Mouse (Mus musculus) stomach, embryonic 14.5 days (tissue): ENCODE results near the gene H2-Ab1. TPM values are rescaled to one million over a fixed set of nuclear protein-coding genes. Genes with fewer than 3 reads are reported as not detected.

Source experiments
- ATAC-seq: fragments of 200-750 bp; cut with Nextera tagmentation; 2 replicates; pipeline ENCODE4 v1.8.0; 2017; ENCODE audit warnings: low read depth, moderate TSS enrichment; ENCODE audit not compliant: insufficient number of reproducible peaks, insufficient read depth, low FRiP score
- H3K27ac ChIP-seq: fragments of 300-500 bp; sonication (generic); 2 replicates; pipeline ENCODE4 v1.5.1; 2014; ENCODE audit warnings: mild to moderate bottlenecking, low read length, moderate library complexity, mixed read lengths
- H3K27me3 ChIP-seq: fragments of 300-500 bp; sonication (generic); 2 replicates; pipeline ENCODE4 v1.6.1; 2014; ENCODE audit warnings: low read length, control low read depth, mixed read lengths; ENCODE audit not compliant: control insufficient read depth, insufficient read depth
- H3K36me3 ChIP-seq: fragments of 300-500 bp; sonication (generic); 2 replicates; pipeline ENCODE4 v1.6.1; 2014; ENCODE audit warnings: mild to moderate bottlenecking, control low read depth, low read length, moderate library complexity, mixed read lengths; ENCODE audit not compliant: control insufficient read depth, insufficient read depth
- H3K4me1 ChIP-seq: fragments of 300-500 bp; sonication (generic); 2 replicates; pipeline ENCODE4 v1.6.1; 2014; ENCODE audit warnings: low read length, control low read depth, mixed read lengths; ENCODE audit not compliant: control insufficient read depth, insufficient read depth
- H3K4me2 ChIP-seq: fragments of 300-500 bp; sonication (generic); replicated peaks from 2 replicates; pipeline ENCODE4 v1.6.1; 2014; ENCODE audit warnings: low read depth, low read length, control low read depth
- H3K4me3 ChIP-seq: fragments of 300-500 bp; sonication (generic); 2 replicates; pipeline ENCODE4 v1.5.1; 2014; ENCODE audit warnings: low read depth, low read length, control low read depth
- H3K9ac ChIP-seq: fragments of 300-500 bp; sonication (generic); replicated peaks from 2 replicates; pipeline ENCODE4 v1.6.1; 2014; ENCODE audit warnings: low read depth, mild to moderate bottlenecking, control low read depth, low read length, moderate library complexity, mixed read lengths
- H3K9me3 ChIP-seq: fragments of 300-500 bp; sonication (generic); 2 replicates; pipeline ENCODE4 v1.6.1; 2016; ENCODE audit warnings: low read depth, low read length, control low read depth; ENCODE audit not compliant: control insufficient read depth
- WGBS: fragments of 180-500 bp; shearing (Covaris S2); extraction: QIAGEN DNeasy Blood & Tissue Kit; methylation state at CpG from one replicate; pipeline ENCODE4 v1.1.7; 2014; 5-methylcytosine and 5-hydroxymethylcytosine counted together
- polyA plus RNA-seq: library from polyadenylated mRNA; unstranded; fragments of >200 nt; fragmentation: Nextera tagmentation; extraction: Ambion mirVana; gene quantifications from 2 replicates; pipeline ENCODE4 v1.2.1, GENCODE M21; 2014

Gene H2-Ab1
- polyA plus RNA-seq: 9.4 and 12.6 TPM in 2 replicates

DNA sequence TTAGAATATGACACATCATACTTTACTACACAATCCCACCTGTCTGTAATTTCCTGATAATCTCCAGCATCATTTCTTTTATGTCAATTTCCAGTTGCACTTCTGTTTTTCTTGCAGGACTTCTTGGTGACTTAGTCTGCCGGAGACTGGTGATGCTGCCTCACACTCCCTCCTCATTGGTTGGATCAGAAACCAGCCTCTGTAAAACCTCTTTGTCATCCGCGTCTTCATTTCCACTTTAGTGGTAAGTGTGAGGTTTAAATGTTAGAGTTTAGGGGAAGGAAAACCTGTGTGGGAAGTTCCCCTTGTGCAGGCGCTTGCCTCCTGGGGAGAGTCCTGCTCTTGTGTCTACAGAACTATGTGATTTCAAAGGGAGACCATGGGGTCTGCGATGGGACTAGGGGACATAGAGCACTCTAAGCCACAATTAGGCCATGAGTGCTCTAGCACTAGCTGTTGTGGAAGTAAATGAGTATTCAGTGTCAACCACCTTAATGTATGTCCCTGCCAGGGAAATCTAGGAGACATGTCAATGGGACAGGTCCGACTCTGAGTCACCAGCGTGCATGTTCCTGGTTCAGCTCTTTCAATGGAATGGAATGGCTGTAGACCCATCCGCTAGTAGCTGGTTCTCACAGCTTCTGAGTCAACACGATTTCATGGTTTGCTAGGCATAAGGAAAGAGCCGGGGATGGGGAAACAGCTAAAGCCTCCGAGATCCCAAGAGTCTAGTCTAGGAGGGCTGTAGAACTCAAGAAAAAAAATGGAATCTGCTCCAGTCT is at the start of gene H2-Ab1:
Gene H2-Ab1 (plus strand): TSS at position 96 of the 782 bp plus-strand sequence.
- no peak within 1 kb of the TSS for H3K4me3 ChIP-seq
- no peak within 1 kb of the TSS for H3K4me2 ChIP-seq
- 67% methylated on average over 11 of the region's 11 CpGs for WGBS
- no peaks in the 10 kb centered on the region; the same call in 1 of the 2 replicates for H3K27me3 ChIP-seq
- no peak within 1 kb of the TSS for H3K27ac ChIP-seq
- no peaks in the 10 kb centered on the region for H3K36me3 ChIP-seq
- H3K9ac ChIP-seq: no peak within 1 kb of the TSS
- 0 out of 2 replicates have a peak, but pooled peaks cover 3% of the 10 kb centered on the region for H3K4me1 ChIP-seq
- no peaks in the 10 kb centered on the region for H3K9me3 ChIP-seq
- ATAC-seq: no peak

DNA sequence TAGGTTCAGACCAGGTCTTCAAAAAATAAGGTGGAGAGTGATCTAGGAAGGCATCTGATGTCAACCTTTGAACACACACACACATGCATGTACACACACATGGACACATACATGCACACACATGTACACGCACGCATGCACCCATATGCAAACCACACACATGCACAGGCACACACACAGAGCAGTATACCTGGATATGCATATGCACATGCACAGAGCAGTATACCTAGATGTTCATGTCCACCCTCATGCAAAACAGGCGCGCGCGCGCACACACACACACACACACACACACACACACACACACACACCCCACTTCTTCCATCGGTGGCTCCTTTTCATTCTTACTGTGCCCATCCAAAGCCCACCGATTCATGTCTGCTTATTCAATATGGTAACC is 49.6 kb upstream of the H2-Ab1 start:
- H3K4me2 ChIP-seq: no peak overlapping the region
- no peak overlapping the region for H3K27ac ChIP-seq
- 0 out of 2 replicates have a peak, but pooled peaks cover 7% of the 10 kb centered on the region for H3K4me1 ChIP-seq
- no peak overlapping the region for H3K4me3 ChIP-seq
- no peaks in the 10 kb centered on the region for H3K9me3 ChIP-seq
- peaks cover 10% of the 10 kb centered on the region for H3K27me3 ChIP-seq
- H3K9ac ChIP-seq: no peak overlapping the region
- no peaks in the 10 kb centered on the region for H3K36me3 ChIP-seq
- WGBS: 97% methylated on average over 9 of the region's 9 CpGs
- ATAC-seq: no peak

DNA sequence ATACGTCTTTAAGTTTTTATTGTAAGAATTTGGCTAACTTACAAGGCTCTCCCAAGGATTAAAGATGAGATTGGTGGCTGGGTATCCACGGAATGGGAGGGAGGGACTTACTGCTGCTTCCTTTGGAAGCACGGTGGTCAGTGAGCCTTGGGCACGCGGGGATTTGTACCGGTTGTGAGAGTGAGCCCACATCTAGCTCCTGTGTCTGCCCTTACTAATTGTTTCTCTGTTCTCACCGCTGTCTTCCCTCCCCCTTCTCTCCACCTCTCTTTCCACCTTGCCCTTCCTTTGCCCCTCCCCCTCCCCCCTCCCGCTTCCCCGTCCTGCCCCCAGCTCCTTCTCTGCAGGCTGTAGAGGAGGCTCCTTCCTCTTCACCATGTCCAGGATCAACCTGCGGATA is 49.1 kb upstream of the H2-Ab1 start:
- H3K4me1 ChIP-seq: 0 out of 2 replicates have a peak, but pooled peaks cover 7% of the 10 kb centered on the region
- 19% methylated on average over 10 of the region's 10 CpGs for WGBS
- no peaks in the 10 kb centered on the region for H3K36me3 ChIP-seq
- peaks cover 13% of the 10 kb centered on the region for H3K27me3 ChIP-seq
- H3K4me2 ChIP-seq: no peak overlapping the region
- no peak overlapping the region for H3K27ac ChIP-seq
- H3K9ac ChIP-seq: no peak overlapping the region
- H3K9me3 ChIP-seq: no peaks in the 10 kb centered on the region
- no peak overlapping the region for H3K4me3 ChIP-seq
- ATAC-seq: no peak

DNA sequence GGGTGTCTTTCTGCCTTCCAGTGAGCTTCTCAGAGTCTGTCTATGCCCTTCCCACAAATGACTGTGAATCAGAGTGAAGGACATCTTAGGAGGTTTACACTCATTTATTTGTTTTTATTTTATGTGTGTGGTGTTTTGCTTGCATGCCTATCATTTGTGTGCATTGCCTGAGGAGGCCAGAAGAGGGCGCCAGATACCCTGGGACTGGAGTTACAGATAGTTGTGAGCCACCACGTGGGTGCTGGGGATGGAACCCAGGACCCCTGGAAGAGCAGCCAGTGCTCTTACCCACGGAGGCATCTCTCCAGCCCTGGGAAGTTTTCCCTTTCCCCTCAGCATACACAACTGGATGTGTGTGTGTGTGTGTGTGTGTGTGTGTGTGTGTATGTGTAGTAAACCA is 47.8 kb upstream of the H2-Ab1 start:
- 38% methylated on average over 3 of the region's 3 CpGs for WGBS
- peaks cover 22% of the 10 kb centered on the region for H3K27me3 ChIP-seq
- H3K36me3 ChIP-seq: no peaks in the 10 kb centered on the region
- H3K4me1 ChIP-seq: 0 out of 2 replicates have a peak, but pooled peaks cover 7% of the 10 kb centered on the region
- H3K27ac ChIP-seq: no peak overlapping the region
- H3K4me3 ChIP-seq: no peak overlapping the region
- no peaks in the 10 kb centered on the region for H3K9me3 ChIP-seq
- no peak for ATAC-seq
- no peak overlapping the region for H3K9ac ChIP-seq
- H3K4me2 ChIP-seq: no peak overlapping the region

DNA sequence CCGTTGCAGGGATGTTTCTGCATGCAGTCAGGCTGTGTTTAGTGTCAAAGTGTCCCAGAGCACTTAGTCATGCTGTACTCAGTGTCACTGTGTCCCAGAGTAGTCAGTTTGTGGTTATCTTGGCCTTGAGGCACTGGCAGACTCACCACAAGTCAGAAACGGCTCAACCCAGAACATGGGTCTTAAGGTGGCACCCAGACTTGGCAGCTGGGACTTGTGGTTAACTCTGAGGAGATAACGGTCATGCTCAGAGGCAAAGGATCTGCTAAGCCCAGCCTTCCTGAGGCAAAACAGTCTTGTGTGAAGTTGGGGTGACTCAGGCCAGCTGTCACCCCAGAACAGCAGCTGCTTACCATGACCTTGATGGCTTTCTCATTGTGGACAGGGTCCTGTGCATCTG is 46.9 kb upstream of the H2-Ab1 start:
- H3K36me3 ChIP-seq: no peaks in the 10 kb centered on the region
- no peak overlapping the region for H3K9ac ChIP-seq
- 70% methylated on average over 3 of the region's 3 CpGs for WGBS
- no peak overlapping the region for H3K4me3 ChIP-seq
- no peak overlapping the region for H3K4me2 ChIP-seq
- H3K4me1 ChIP-seq: no peaks in the 10 kb centered on the region
- no peaks in the 10 kb centered on the region for H3K9me3 ChIP-seq
- peaks cover 22% of the 10 kb centered on the region for H3K27me3 ChIP-seq
- ATAC-seq: no peak
- no peak overlapping the region for H3K27ac ChIP-seq

DNA sequence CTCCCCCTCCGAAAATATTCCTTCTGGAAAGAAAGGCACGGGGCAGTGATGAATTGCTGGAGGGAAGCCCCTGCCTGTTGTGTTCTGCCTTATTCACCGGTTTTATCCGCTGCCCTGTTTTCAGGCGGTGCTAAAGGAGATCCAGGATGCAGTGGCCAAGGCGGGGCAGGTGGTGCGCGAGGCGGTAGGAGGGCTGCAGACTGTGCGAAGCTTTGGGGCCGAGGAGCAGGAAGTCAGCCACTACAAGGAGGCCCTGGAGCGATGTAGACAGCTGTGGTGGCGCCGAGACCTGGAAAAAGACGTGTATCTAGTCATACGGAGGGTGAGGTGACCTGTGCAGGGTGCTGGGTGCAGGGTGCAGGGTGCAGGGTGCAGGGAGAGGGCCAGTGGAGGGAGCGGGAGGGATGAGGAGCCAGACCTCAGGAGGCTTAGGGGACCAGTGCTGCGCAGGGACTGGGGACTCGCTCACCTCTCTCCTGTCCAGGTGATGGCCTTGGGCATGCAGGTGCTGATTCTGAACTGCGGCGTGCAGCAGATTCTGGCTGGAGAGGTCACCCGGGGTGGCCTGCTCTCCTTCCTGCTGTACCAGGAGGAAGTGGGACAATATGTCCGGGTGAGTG is 45.6 kb upstream of the H2-Ab1 start:
- no peak overlapping the region for H3K4me2 ChIP-seq
- no peak overlapping the region for H3K27ac ChIP-seq
- WGBS: 18% methylated on average over 23 of the region's 23 CpGs
- no peaks in the 10 kb centered on the region for H3K9me3 ChIP-seq
- H3K36me3 ChIP-seq: no peaks in the 10 kb centered on the region
- H3K9ac ChIP-seq: no peak overlapping the region
- peaks cover 19% of the 10 kb centered on the region for H3K27me3 ChIP-seq
- no peak overlapping the region for H3K4me3 ChIP-seq
- 0 out of 2 replicates have a peak, but pooled peaks have one; percentile 6 for ATAC-seq
- H3K4me1 ChIP-seq: no peaks in the 10 kb centered on the region

DNA sequence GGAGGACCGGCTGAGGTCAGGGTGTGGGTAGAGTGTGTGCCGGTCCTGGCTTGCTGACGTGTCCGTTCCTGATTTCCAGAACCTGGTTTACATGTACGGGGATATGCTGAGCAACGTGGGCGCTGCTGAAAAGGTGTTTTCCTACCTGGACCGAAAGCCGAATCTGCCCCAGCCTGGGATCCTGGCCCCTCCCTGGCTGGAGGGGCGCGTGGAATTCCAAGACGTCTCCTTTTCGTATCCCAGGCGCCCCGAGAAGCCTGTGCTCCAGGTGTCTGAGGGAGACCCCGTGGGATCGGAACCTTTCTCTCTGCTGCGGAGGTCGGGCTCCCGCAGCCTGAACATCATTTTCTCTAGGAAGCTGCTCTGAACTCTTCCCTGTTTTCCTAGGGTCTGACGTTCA is 43.6 kb upstream of the H2-Ab1 start:
- no peak overlapping the region for H3K4me3 ChIP-seq
- 44% methylated on average over 21 of the region's 21 CpGs for WGBS
- no peak overlapping the region for H3K27ac ChIP-seq
- H3K9me3 ChIP-seq: 0 out of 2 replicates have a peak, but pooled peaks cover 3% of the 10 kb centered on the region
- H3K4me1 ChIP-seq: no peaks in the 10 kb centered on the region
- H3K4me2 ChIP-seq: no peak overlapping the region
- no peaks in the 10 kb centered on the region for H3K36me3 ChIP-seq
- no peak for ATAC-seq
- peaks cover 19% of the 10 kb centered on the region for H3K27me3 ChIP-seq
- no peak overlapping the region for H3K9ac ChIP-seq

DNA sequence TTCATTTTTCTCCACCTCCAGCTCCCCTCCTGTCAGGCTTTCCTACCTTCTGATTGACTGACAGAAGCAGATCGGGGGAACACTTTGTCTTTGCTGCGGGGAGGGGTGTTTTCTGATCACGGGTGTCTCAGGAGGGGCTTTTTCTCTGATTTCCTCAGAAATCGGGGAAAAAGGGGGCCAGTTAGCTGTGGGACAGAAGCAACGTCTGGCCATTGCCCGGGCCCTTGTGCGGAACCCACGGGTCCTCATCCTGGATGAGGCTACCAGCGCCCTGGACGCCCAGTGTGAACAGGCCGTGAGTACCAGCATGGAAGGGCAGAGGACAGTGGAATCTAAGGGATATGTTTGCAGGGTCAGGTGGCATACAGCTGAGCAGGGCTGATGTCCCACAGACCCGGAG is 42.3 kb upstream of the H2-Ab1 start:
- Histone ChIP-seq H3K36me3 (no peaks in the 10 kb centered on the region), H3K27me3 (peaks cover 19% of the 10 kb centered on the region), H3K4me3 (no peak overlapping the region), H3K9me3 (0 out of 2 replicates have a peak, but pooled peaks cover 3% of the 10 kb centered on the region), H3K4me2 (no peak overlapping the region), H3K9ac (no peak overlapping the region), H3K27ac (no peak overlapping the region), H3K4me1 (no peaks in the 10 kb centered on the region)
- ATAC-seq: no peak
- WGBS: 83% methylated on average over 12 of the region's 12 CpGs
